Mouse (Mus musculus) CH12.LX (cell line): Measurements from ENCODE around the gene Nat14. TPM values are rescaled to one million over a fixed set of nuclear protein-coding genes. Genes with fewer than 3 reads are reported as not detected.

Source experiments
- DNase-seq: peaks from one replicate; pipeline ENCODE4 v3.0.0-alpha.2; 2013; ENCODE audit errors: extremely low read depth
- H3K27ac ChIP-seq: 2 replicates; pipeline ENCODE4 v1.5.1; 2012; ENCODE audit warnings: low read depth, mild to moderate bottlenecking, control low read depth, moderate library complexity; ENCODE audit not compliant: insufficient read depth
- H3K27me3 ChIP-seq: replicated peaks from 2 replicates; pipeline ENCODE3; 2012; ENCODE audit warnings: inconsistent platforms
- H3K36me3 ChIP-seq, 2 experiments: replicated peaks in 1 of 2; 2 replicates each; pipeline versions ENCODE3 to v1.6.1; 2012; ENCODE audit warnings: inconsistent platforms in 1 of 2, low read length in 1 of 2, mild to moderate bottlenecking in 1 of 2, mixed read lengths in 1 of 2, moderate library complexity in 1 of 2; ENCODE audit not compliant: control insufficient read depth in 1 of 2, insufficient read depth in 1 of 2
- H3K4me1 ChIP-seq, 2 experiments: 2 replicates each; pipeline ENCODE4 v1.6.1; 2012; ENCODE audit warnings: inconsistent platforms in 1 of 2, moderate library complexity in 1 of 2; ENCODE audit not compliant: insufficient read depth in 2 of 2, control insufficient read depth in 1 of 2
- H3K4me2 ChIP-seq: 2 replicates; pipeline ENCODE4 v1.6.1; 2012; ENCODE audit warnings: low read depth, mild to moderate bottlenecking, control low read depth; ENCODE audit not compliant: poor library complexity, insufficient read depth, severe bottlenecking
- H3K4me3 ChIP-seq, 3 experiments: fragments of 150-350 bp in 1 of 3; sonication (generic) in 1 of 3; replicated peaks in 1 of 3; 2 replicates each; pipeline versions ENCODE3 to v1.5.1; 2011 to 2012; ENCODE audit warnings: low read depth in 2 of 3, low read length in 2 of 3, mild to moderate bottlenecking in 2 of 3, moderate library complexity in 2 of 3, control low read depth in 1 of 3, improper control_type of control experiment in 1 of 3, inconsistent platforms in 1 of 3, mixed read lengths in 1 of 3; ENCODE audit not compliant: poor library complexity in 1 of 3
- H3K79me2 ChIP-seq: replicated peaks from 2 replicates; pipeline ENCODE4 v1.6.1; 2012; ENCODE audit warnings: mild to moderate bottlenecking, moderate library complexity; ENCODE audit not compliant: control insufficient read depth, poor library complexity, insufficient read depth, severe bottlenecking; ENCODE audit errors: extremely low read depth
- H3K9ac ChIP-seq: 2 replicates; pipeline ENCODE4 v1.6.1; 2012; ENCODE audit warnings: low read depth, mild to moderate bottlenecking, control low read depth, moderate library complexity; ENCODE audit not compliant: insufficient read depth
- H3K9me3 ChIP-seq: replicated peaks from 2 replicates; pipeline ENCODE3; 2012; ENCODE audit warnings: low read length, inconsistent platforms, mixed read lengths
- CHD2 ChIP-seq: IDR thresholded peaks from 2 replicates; pipeline ENCODE4 v1.6.1; 2011; ENCODE audit warnings: low read length, improper control_type of control experiment
- CTCF ChIP-seq, 2 experiments: IDR thresholded peaks in 1 of 2; conservative IDR thresholded peaks in 1 of 2; 2 replicates each; pipeline ENCODE4 v1.5.1; 2011 to 2012; ENCODE audit warnings: low read depth in 2 of 2, low read length in 2 of 2, improper control_type of control experiment in 1 of 2, inconsistent platforms in 1 of 2, mild to moderate bottlenecking in 1 of 2, moderate library complexity in 1 of 2
- ELF1 ChIP-seq: IDR thresholded peaks from 2 replicates; pipeline ENCODE4 v1.6.1; 2014; ENCODE audit warnings: low read depth, mild to moderate bottlenecking, inconsistent platforms, low read length, improper control_type of control experiment
- EP300 ChIP-seq: IDR thresholded peaks from 2 replicates; pipeline ENCODE4 v1.6.1; 2011; ENCODE audit warnings: low read length, improper control_type of control experiment
- GABPA ChIP-seq: IDR thresholded peaks from 2 replicates; pipeline ENCODE4 v1.6.1; 2012; ENCODE audit warnings: low read depth, low read length, improper control_type of control experiment, inconsistent platforms; ENCODE audit not compliant: insufficient replicate concordance
- JUN ChIP-seq: IDR thresholded peaks from 2 replicates; pipeline ENCODE4 v1.6.1; 2011; ENCODE audit warnings: low read depth, mild to moderate bottlenecking, low read length, improper control_type of control experiment, moderate library complexity; ENCODE audit not compliant: insufficient read depth
- KAT2A ChIP-seq: IDR thresholded peaks from 2 replicates; pipeline ENCODE4 v1.6.1; 2012; ENCODE audit warnings: low read length, improper control_type of control experiment, inconsistent platforms; ENCODE audit not compliant: insufficient replicate concordance
- MAFK ChIP-seq: IDR thresholded peaks from 2 replicates; pipeline ENCODE4 v1.6.1; 2011; ENCODE audit warnings: low read length, improper control_type of control experiment; ENCODE audit not compliant: insufficient replicate concordance
- MAZ ChIP-seq: IDR thresholded peaks from 2 replicates; pipeline ENCODE4 v1.6.1; 2012; ENCODE audit warnings: low read depth, mild to moderate bottlenecking, inconsistent platforms, low read length, improper control_type of control experiment, moderate library complexity
- MXI1 ChIP-seq: IDR thresholded peaks from 2 replicates; pipeline ENCODE4 v1.6.1; 2011; ENCODE audit warnings: mild to moderate bottlenecking, low read depth, low read length, improper control_type of control experiment
- NELFE ChIP-seq: IDR thresholded peaks from 2 replicates; pipeline ENCODE4 v1.6.1; 2011; ENCODE audit warnings: low read depth, low read length, improper control_type of control experiment
- NRF1 ChIP-seq: IDR thresholded peaks from 2 replicates; pipeline ENCODE4 v1.6.1; 2014; ENCODE audit warnings: low read depth, mild to moderate bottlenecking, inconsistent platforms, low read length, improper control_type of control experiment, moderate library complexity
- PAX5 ChIP-seq: IDR thresholded peaks from 2 replicates; pipeline ENCODE4 v1.6.1; 2012; ENCODE audit warnings: low read length, inconsistent platforms, mixed read lengths
- POLR2AphosphoS2 ChIP-seq: IDR thresholded peaks from 2 replicates; pipeline ENCODE4 v1.6.1; 2011; ENCODE audit warnings: low read depth, low read length, improper control_type of control experiment
- RAD21 ChIP-seq: IDR thresholded peaks from 2 replicates; pipeline ENCODE4 v1.6.1; 2011; ENCODE audit warnings: low read depth, mild to moderate bottlenecking, low read length, improper control_type of control experiment, moderate library complexity
- RCOR1 ChIP-seq: conservative IDR thresholded peaks from 2 replicates; pipeline ENCODE4 v1.6.1; 2012; ENCODE audit warnings: low read depth, mild to moderate bottlenecking, inconsistent platforms, low read length, improper control_type of control experiment
- SMC3 ChIP-seq: IDR thresholded peaks from 2 replicates; pipeline ENCODE4 v1.6.1; 2011; ENCODE audit warnings: low read depth, low read length, improper control_type of control experiment
- TCF12 ChIP-seq: IDR thresholded peaks from 2 replicates; pipeline ENCODE4 v1.6.1; 2014; ENCODE audit warnings: low read depth, mild to moderate bottlenecking, inconsistent platforms, low read length, improper control_type of control experiment
- USF2 ChIP-seq: conservative IDR thresholded peaks from 2 replicates; pipeline ENCODE4 v1.6.1; 2011; ENCODE audit warnings: low read depth, low read length, improper control_type of control experiment
- ZC3H11A ChIP-seq: IDR thresholded peaks from 2 replicates; pipeline ENCODE4 v1.6.1; 2012; ENCODE audit warnings: low read depth, mild to moderate bottlenecking, inconsistent platforms, low read length, improper control_type of control experiment
- ZKSCAN1 ChIP-seq: IDR thresholded peaks from 2 replicates; pipeline ENCODE4 v1.6.1; 2012; ENCODE audit warnings: low read depth, inconsistent platforms, low read length, improper control_type of control experiment, borderline replicate concordance
- ZNF384 ChIP-seq: IDR thresholded peaks from 2 replicates; pipeline ENCODE4 v1.6.1; 2012; ENCODE audit warnings: low read depth, low read length, improper control_type of control experiment, inconsistent platforms
- dilution Hi-C: fragments of 300-500 bp; cut with MboI; formaldehyde crosslinking; loops from 2 replicates; pipeline ENCODE4 v1.14.3; 2020; ENCODE audit warnings: low sequenced_read_pairs; ENCODE audit not compliant: extremely low pct_unique_long_range_greater_than_20kb, extremely low pct_ligation_motif_present
- in situ Hi-C: fragments of 300-500 bp; cut with MboI; formaldehyde crosslinking; loops from 3 replicates; pipeline ENCODE4 v1.14.3; 2019; ENCODE audit warnings: low sequenced_read_pairs, low pct_ligation_motif_present, low pct_unique_long_range_greater_than_20kb, mixed read lengths
- polyA plus RNA-seq: library from polyadenylated mRNA; unstranded; fragments of >175 nt; gene quantifications from 2 replicates; pipeline ENCODE4 v1.2.1, GENCODE M21; 2012; ENCODE audit warnings: low read depth; ENCODE audit not compliant: insufficient read length
- total RNA-seq, 2 experiments: library from RNA; depleted of rRNA; stranded (reverse); fragments of 300-350 nt in 1 of 2; fragments of >200 nt in 1 of 2; gene quantifications; 2 replicates each; pipeline ENCODE4 v1.2.3; 2012 to 2014

Gene Nat14
- total and polyA plus RNA-seq, 3 experiments = 0.27 to 1.3 (median 0.97) TPM

GRCm38 (mm10) chr7:4922931-4923565 lies 1.2 kb downstream of the Nat14 start:
- H3K9ac ChIP-seq = no peak overlapping the region
- H3K27ac ChIP-seq = no peak overlapping the region
- H3K79me2 ChIP-seq = no peaks in the 10 kb centered on the region
- peaks cover 5 to 23% of the 10 kb centered on the region in 2 experiments for H3K4me1 ChIP-seq
- H3K4me2 ChIP-seq = no peak overlapping the region
- TF ChIP-seq CTCF (conservative IDR thresholded peaks at IDR 0.05 in 1 of 2, IDR thresholded peaks at IDR 0.05 in 1 of 2; ENCODE audit: low read depth in 2 of 2, low read length in 2 of 2) (peak in 1 of 2 experiments; percentile 23; a peak in 2 of 4 replicates), RCOR1 (no peak), NRF1 (peak; percentile 50)
- in situ Hi-C loops = no loop called here
- DNase-seq = no peak
- no peak overlapping the region for H3K4me3 ChIP-seq
- H3K27me3 ChIP-seq = no peaks in the 10 kb centered on the region
- dilution Hi-C loops = no loop called here
- no peaks in the 10 kb centered on the region for H3K9me3 ChIP-seq
- peaks cover 26 to 38% of the 10 kb centered on the region in 2 experiments for H3K36me3 ChIP-seq

- dilution Hi-C loops = no loop called here
- H3K27me3 ChIP-seq = no peaks in the 10 kb centered on the region
- no peak overlapping the region for H3K27ac ChIP-seq
- no peaks in the 10 kb centered on the region for H3K79me2 ChIP-seq
- H3K9me3 ChIP-seq = no peaks in the 10 kb centered on the region
- peaks cover 5 to 23% of the 10 kb centered on the region in 2 experiments for H3K4me1 ChIP-seq
- TF ChIP-seq JUN (no peak), ELF1 (no peak), MXI1 (no peak), TCF12 (no peak), ZC3H11A (no peak), ZNF384 (no peak), GABPA (no peak), EP300 (no peak), MAZ (no peak), PAX5 (no peak), KAT2A (no peak), POLR2AphosphoS2 (no peak), CHD2 (no peak), RAD21 (no peak), NELFE (no peak), ZKSCAN1 (no peak), USF2 (no peak), MAFK (no peak), SMC3 (no peak)
- in situ Hi-C loops = no loop called here
- no peak for DNase-seq
- H3K36me3 ChIP-seq = peaks cover 21 to 31% of the 10 kb centered on the region in 2 experiments
- no peak overlapping the region for H3K4me2 ChIP-seq
- H3K9ac ChIP-seq = no peak overlapping the region
- H3K4me3 ChIP-seq = no peak overlapping the region
These were observed 1.9 kb downstream of the Nat14 start for GRCm38 (mm10) chr7:4923586-4924364.
